ENCODE assay signal across 20 mouse cellular contexts in the genomic region with DNA sequence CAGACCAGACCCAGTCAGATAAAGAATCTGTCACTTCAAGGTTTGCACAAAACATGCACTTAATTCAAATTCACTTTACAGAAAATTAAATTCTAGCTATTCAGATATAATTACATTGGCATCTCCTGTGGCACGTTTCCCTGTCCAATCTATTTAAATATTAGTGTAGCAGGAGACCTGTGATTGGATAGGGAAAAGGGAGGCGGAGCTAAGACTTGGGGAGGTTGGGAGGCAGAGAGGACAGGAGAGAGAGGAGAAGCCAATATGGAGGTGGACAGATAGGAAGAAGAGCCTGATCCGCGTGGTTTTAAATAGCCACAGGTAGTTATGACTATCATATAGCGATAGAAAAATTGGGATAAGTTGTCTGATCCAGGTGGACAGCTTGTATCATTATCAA.
"Had no signal": no experiment of that assay in that cellular context is flagged by ENCODE, and none has a peak within 500 bp of the region (broad histone marks: within the 10 kb centered on the region; RNA-seq: fewer than 3 reads in every experiment).

No protein-coding gene starts in this region.

- H3K4me3 ChIP-seq: intestine, embryonic 15.5 days; kidney, embryonic 15.5 days; left cerebral cortex, adult 2 months; limb, embryonic 12.5 days; limb, embryonic 15.5 days; megakaryocyte, embryonic 14.5 days had no signal

- H3K36me3 ChIP-seq: intestine, embryonic 15.5 days; kidney, embryonic 15.5 days; limb, embryonic 12.5 days; limb, embryonic 15.5 days had no signal

- H3K27me3 ChIP-seq: intestine, embryonic 15.5 days; kidney, embryonic 15.5 days; limb, embryonic 12.5 days; limb, embryonic 15.5 days; megakaryocyte, embryonic 14.5 days had no signal

- H3K27ac ChIP-seq: intestine, embryonic 15.5 days; kidney, embryonic 15.5 days; left cerebral cortex, adult 2 months; limb, embryonic 12.5 days; limb, embryonic 15.5 days; macrophage; stomach, postnatal 0 days had no signal

- H3K9ac ChIP-seq: intestine, embryonic 15.5 days; kidney, embryonic 15.5 days; limb, embryonic 12.5 days; limb, embryonic 15.5 days had no signal

- ATAC-seq: intestine, embryonic 15.5 days; lung, postnatal 0 days had no signal

- H3K9me3 ChIP-seq: intestine, embryonic 15.5 days; kidney, embryonic 15.5 days; limb, embryonic 12.5 days; limb, embryonic 15.5 days; megakaryocyte, embryonic 14.5 days had no signal

- H3K4me2 ChIP-seq: intestine, embryonic 15.5 days; kidney, embryonic 15.5 days; limb, embryonic 12.5 days; limb, embryonic 15.5 days; midbrain, embryonic 11.5 days had no signal

- DNase-seq: kidney, adult 11 months; kidney, adult 8-10 months; kidney, postnatal 10 days; kidney, postnatal 36 days; layer of hippocampus, postnatal 36 days; lung, adult 18-20 months; midbrain, embryonic 14.5 days; thymus, adult 2 months; thymus, postnatal 14 days; thymus, postnatal 4 days had no signal

- H3K4me1 ChIP-seq: limb, embryonic 15.5 days had no signal
